Mouse (Mus musculus) neural tube, embryonic 14.5 days (tissue): ENCODE data around the gene Gramd1b. TPM values are rescaled to one million over a fixed set of nuclear protein-coding genes. Genes with fewer than 3 reads are reported as not detected.

Experiments
- ATAC-seq: fragments of 200-750 bp; cut with Nextera tagmentation; 2 replicates; pipeline ENCODE4 v1.8.0; 2017; ENCODE audit warnings: low read depth, mild to moderate bottlenecking, moderate TSS enrichment, moderate library complexity
- H3K27ac ChIP-seq: fragments of 300-500 bp; sonication (generic); 2 replicates; pipeline ENCODE4 v1.5.1; 2014; ENCODE audit warnings: low read depth, mild to moderate bottlenecking, control low read depth, low read length, moderate library complexity, mixed read lengths
- H3K27me3 ChIP-seq: fragments of 300-500 bp; sonication (generic); 2 replicates; pipeline ENCODE4 v1.6.1; 2014; ENCODE audit warnings: low read length; ENCODE audit not compliant: control insufficient read depth, insufficient read depth
- H3K36me3 ChIP-seq: fragments of 300-500 bp; sonication (generic); 2 replicates; pipeline ENCODE4 v1.6.1; 2014; ENCODE audit warnings: low read length, mixed read lengths; ENCODE audit not compliant: control insufficient read depth, insufficient read depth
- H3K4me1 ChIP-seq: fragments of 300-500 bp; sonication (generic); 2 replicates; pipeline ENCODE4 v1.6.1; 2014; ENCODE audit warnings: low read length; ENCODE audit not compliant: control insufficient read depth, insufficient read depth
- H3K4me2 ChIP-seq: fragments of 300-500 bp; sonication (generic); 2 replicates; pipeline ENCODE4 v1.6.1; 2014; ENCODE audit warnings: mild to moderate bottlenecking, low read depth, low read length, control low read depth
- H3K4me3 ChIP-seq: fragments of 300-500 bp; sonication (generic); 2 replicates; pipeline ENCODE4 v1.5.1; 2014; ENCODE audit warnings: low read depth, low read length, control low read depth, mixed read lengths
- H3K9ac ChIP-seq: fragments of 300-500 bp; sonication (generic); replicated peaks from 2 replicates; pipeline ENCODE4 v1.6.1; 2014; ENCODE audit warnings: low read depth, mild to moderate bottlenecking, control low read depth, low read length, mixed read lengths
- H3K9me3 ChIP-seq: fragments of 300-500 bp; sonication (generic); 2 replicates; pipeline ENCODE4 v1.6.1; 2016; ENCODE audit warnings: low read length; ENCODE audit not compliant: control insufficient read depth
- WGBS: fragments of 180-500 bp; shearing (Covaris S2); extraction: QIAGEN DNeasy Blood & Tissue Kit; methylation state at CpG from one replicate; pipeline ENCODE4 v1.1.7; 2014; 5-methylcytosine and 5-hydroxymethylcytosine counted together
- polyA plus RNA-seq: library from polyadenylated mRNA; unstranded; fragments of >200 nt; fragmentation: Nextera tagmentation; extraction: Ambion mirVana; gene quantifications from 2 replicates; pipeline ENCODE4 v1.2.1, GENCODE M21; 2014

Gene Gramd1b
- polyA plus RNA-seq, 1 experiment from 2014 or later, result 13.9 TPM

- H3K9me3 ChIP-seq, result no peaks in the 10 kb centered on the region
- H3K4me3 ChIP-seq, result no peak overlapping the region
- H3K4me2 ChIP-seq, result no peak overlapping the region
- peaks cover 4% of the 10 kb centered on the region; the same call in 1 of the 2 replicates for H3K4me1 ChIP-seq
- H3K27ac ChIP-seq, result no peak overlapping the region
- ATAC-seq, result no peak
- WGBS, result 69% methylated on average over 4 of the region's 4 CpGs
- no peaks in the 10 kb centered on the region for H3K27me3 ChIP-seq
- H3K9ac ChIP-seq, result no peak overlapping the region
- H3K36me3 ChIP-seq, result no peaks in the 10 kb centered on the region
These were observed 2.5 kb downstream of the Gramd1b start for GRCm38 (mm10) chr9:40528733-40529132.

- Histone ChIP-seq H3K27me3 (no peaks in the 10 kb centered on the region), H3K4me3 (no peak overlapping the region), H3K9me3 (no peaks in the 10 kb centered on the region), H3K36me3 (no peaks in the 10 kb centered on the region), H3K27ac (no peak overlapping the region), H3K4me2 (no peak overlapping the region), H3K9ac (no peak overlapping the region), H3K4me1 (peaks cover 4% of the 10 kb centered on the region)
- 66% methylated on average over 3 of the region's 3 CpGs for WGBS
- no peak for ATAC-seq
These were observed 4.3 kb downstream of the Gramd1b start for GRCm38 (mm10) chr9:40526928-40527327.

- no peak overlapping the region for H3K9ac ChIP-seq
- 84% methylated on average over 7 of the region's 7 CpGs for WGBS
- no peak overlapping the region for H3K4me3 ChIP-seq
- H3K27ac ChIP-seq, result no peak overlapping the region
- H3K4me1 ChIP-seq, result no peaks in the 10 kb centered on the region; the same call in 1 of the 2 replicates
- no peaks in the 10 kb centered on the region for H3K36me3 ChIP-seq
- ATAC-seq, result no peak
- H3K27me3 ChIP-seq, result no peaks in the 10 kb centered on the region
- H3K9me3 ChIP-seq, result no peaks in the 10 kb centered on the region
- H3K4me2 ChIP-seq, result no peak overlapping the region
These were observed 9.0 kb downstream of the Gramd1b start for GRCm38 (mm10) chr9:40522156-40522555.

GRCm38 (mm10) chr9:40521097-40521496 is 10.1 kb downstream of the Gramd1b start:
- Histone ChIP-seq H3K9me3 (no peaks in the 10 kb centered on the region), H3K27ac (no peak overlapping the region), H3K4me2 (no peak overlapping the region), H3K27me3 (no peaks in the 10 kb centered on the region), H3K9ac (no peak overlapping the region), H3K4me1 (no peaks in the 10 kb centered on the region; the same call in 1 of the 2 replicates), H3K4me3 (no peak overlapping the region), H3K36me3 (no peaks in the 10 kb centered on the region)
- ATAC-seq, result no peak
- WGBS, result 90% methylated on average over 6 of the region's 6 CpGs

- H3K36me3 ChIP-seq, result no peaks in the 10 kb centered on the region
- no peak for ATAC-seq
- WGBS, result 82% methylated on average over 3 of the region's 3 CpGs
- no peaks in the 10 kb centered on the region for H3K9me3 ChIP-seq
- no peak overlapping the region for H3K4me3 ChIP-seq
- H3K27ac ChIP-seq, result no peak overlapping the region
- H3K4me2 ChIP-seq, result no peak overlapping the region
- H3K27me3 ChIP-seq, result no peaks in the 10 kb centered on the region
- H3K4me1 ChIP-seq, result no peaks in the 10 kb centered on the region; the same call in 1 of the 2 replicates
- no peak overlapping the region for H3K9ac ChIP-seq
These were observed 11.9 kb downstream of the Gramd1b start for GRCm38 (mm10) chr9:40519294-40519693.

- Histone ChIP-seq H3K27ac (no peak overlapping the region), H3K4me1 (no peaks in the 10 kb centered on the region), H3K27me3 (no peaks in the 10 kb centered on the region), H3K9me3 (no peaks in the 10 kb centered on the region), H3K4me2 (no peak overlapping the region), H3K9ac (no peak overlapping the region), H3K36me3 (no peaks in the 10 kb centered on the region), H3K4me3 (no peak overlapping the region)
- 83% methylated on average over 2 of the region's 2 CpGs for WGBS
- no peak for ATAC-seq
These were observed 19.2 kb downstream of the Gramd1b start for GRCm38 (mm10) chr9:40511970-40512369.

GRCm38 (mm10) chr9:40509479-40509878 is 21.7 kb downstream of the Gramd1b start:
- Histone ChIP-seq H3K27me3 (no peaks in the 10 kb centered on the region), H3K9ac (no peak overlapping the region), H3K4me2 (no peak overlapping the region), H3K9me3 (no peaks in the 10 kb centered on the region), H3K36me3 (no peaks in the 10 kb centered on the region), H3K4me1 (no peaks in the 10 kb centered on the region), H3K27ac (no peak overlapping the region), H3K4me3 (no peak overlapping the region)
- WGBS, result 77% methylated on average over 6 of the region's 6 CpGs
- ATAC-seq, result no peak

- Histone ChIP-seq H3K9me3 (no peaks in the 10 kb centered on the region), H3K9ac (no peak overlapping the region), H3K4me3 (no peak overlapping the region), H3K27ac (no peak overlapping the region), H3K27me3 (no peaks in the 10 kb centered on the region), H3K4me2 (no peak overlapping the region), H3K4me1 (no peaks in the 10 kb centered on the region), H3K36me3 (no peaks in the 10 kb centered on the region)
- WGBS, result 86% methylated on average over 3 of the region's 3 CpGs
- ATAC-seq, result no peak
These were observed 24.6 kb downstream of the Gramd1b start for GRCm38 (mm10) chr9:40506576-40506975.

- no peaks in the 10 kb centered on the region for H3K36me3 ChIP-seq
- no peak overlapping the region for H3K27ac ChIP-seq
- no peaks in the 10 kb centered on the region for H3K27me3 ChIP-seq
- WGBS, result 75% methylated on average over 11 of the region's 11 CpGs
- H3K4me1 ChIP-seq, result no peaks in the 10 kb centered on the region
- no peak for ATAC-seq
- H3K9me3 ChIP-seq, result no peaks in the 10 kb centered on the region
- no peak overlapping the region for H3K4me3 ChIP-seq
- H3K9ac ChIP-seq, result no peak overlapping the region
- no peak overlapping the region for H3K4me2 ChIP-seq
These were observed 25.5 kb downstream of the Gramd1b start for GRCm38 (mm10) chr9:40505471-40506312.
